Mouse (Mus musculus): ENCODE data around the gene Ptpn14.

Ptpn14 gene

GRCm38 (mm10) chr1:189860942-189861315 lies 132.9 kb downstream of the Ptpn14 start:
- no peak for DNase-seq (ENCODE audit: extremely low read depth, low read depth, low spot score)

DNA sequence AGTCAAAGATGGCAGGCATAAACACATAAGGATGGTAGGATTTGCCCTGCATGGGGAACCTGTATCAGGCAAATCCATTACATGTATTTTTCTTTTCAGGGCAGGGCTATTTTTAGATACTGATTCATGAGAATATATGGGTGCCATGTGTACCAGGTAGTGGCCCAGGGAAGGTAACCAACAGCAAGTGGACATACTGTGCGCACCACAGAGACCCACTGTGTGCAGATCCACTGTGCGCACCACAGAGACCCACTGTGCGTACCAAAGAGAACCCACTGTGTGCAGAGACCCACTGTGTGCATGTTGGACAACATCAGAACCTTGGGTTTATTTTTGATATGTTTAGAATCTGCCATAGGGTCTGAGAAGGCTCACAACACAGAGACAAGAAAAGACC lies 135.7 kb downstream of the Ptpn14 start:
- DNase-seq (ENCODE audit: extremely low read depth, low read depth, low spot score), result no peak

DNA sequence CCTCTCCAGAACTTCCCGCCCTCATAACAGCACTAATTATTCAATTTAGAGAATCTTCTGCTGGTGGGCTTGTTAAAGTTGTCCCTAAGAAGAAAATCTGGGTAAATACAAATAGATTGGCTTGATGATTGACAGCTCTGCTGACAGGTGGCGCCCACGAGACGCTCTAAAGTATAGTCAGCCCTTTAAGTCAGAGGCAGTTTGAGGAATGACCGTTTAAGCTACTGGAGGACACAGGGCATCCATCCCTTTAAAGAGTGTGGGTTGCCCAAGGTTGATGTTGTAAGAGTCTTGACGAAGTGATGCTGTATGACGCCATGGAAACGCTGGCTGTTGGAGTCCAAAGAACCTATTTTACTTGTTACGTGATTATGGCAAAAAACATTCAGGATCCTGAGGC lies 136.2 kb downstream of the Ptpn14 start:
- DNase-seq (ENCODE audit: extremely low read depth, low read depth, low spot score), result no peak

DNA sequence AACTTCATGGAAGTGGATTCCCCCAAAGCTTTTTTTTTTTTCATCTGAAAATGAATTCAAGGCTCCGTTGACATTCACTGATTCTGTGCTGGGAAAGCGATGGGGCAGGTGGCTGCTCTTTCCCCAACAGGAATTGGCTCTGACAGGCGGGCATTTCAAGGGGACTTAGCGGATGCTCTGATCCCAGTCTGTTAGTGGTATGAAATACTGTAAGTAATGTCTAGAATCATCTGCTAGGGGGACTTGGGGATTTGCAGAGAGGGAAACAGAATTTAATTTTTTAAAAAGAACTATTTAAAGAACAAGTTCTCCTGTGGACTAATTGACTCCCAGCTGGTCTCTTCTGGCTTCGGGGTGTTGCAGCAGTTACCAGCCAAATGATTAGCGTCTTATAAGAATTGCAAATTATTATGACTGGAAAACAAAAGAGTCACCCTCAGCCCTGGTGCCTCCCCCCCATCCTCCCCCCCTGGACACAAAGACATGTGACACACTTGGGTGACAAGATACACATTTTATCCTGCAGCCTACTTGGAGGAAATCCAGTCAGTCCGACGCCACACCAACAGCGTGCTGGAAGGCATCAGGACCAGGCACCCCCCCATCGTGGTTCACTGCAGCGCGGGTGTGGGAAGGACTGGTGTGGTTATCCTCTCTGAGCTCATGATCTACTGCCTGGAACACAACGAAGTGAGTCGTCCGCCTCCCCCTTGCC lies 136.9 kb downstream of the Ptpn14 start:
- no peak for DNase-seq (ENCODE audit: extremely low read depth, low read depth, low spot score)

- no peak for DNase-seq (ENCODE audit: extremely low read depth, low read depth, low spot score)
Measured at GRCm38 (mm10) chr1:189866621-189867020, 138.6 kb downstream of the Ptpn14 start.

- no peak for DNase-seq (ENCODE audit: extremely low read depth, low read depth, low spot score)
Measured at GRCm38 (mm10) chr1:189867034-189867433, 139.0 kb downstream of the Ptpn14 start.

GRCm38 (mm10) chr1:189867497-189867896 lies 139.4 kb downstream of the Ptpn14 start:
- no peak for DNase-seq (ENCODE audit: extremely low read depth, low read depth, low spot score)

GRCm38 (mm10) chr1:189868036-189868435 lies 140.0 kb downstream of the Ptpn14 start:
- DNase-seq (ENCODE audit: extremely low read depth, low read depth, low spot score), result no peak

- no peak for DNase-seq (ENCODE audit: extremely low read depth, low read depth, low spot score)
Measured at GRCm38 (mm10) chr1:189869651-189870270, 141.7 kb downstream of the Ptpn14 start.

DNA sequence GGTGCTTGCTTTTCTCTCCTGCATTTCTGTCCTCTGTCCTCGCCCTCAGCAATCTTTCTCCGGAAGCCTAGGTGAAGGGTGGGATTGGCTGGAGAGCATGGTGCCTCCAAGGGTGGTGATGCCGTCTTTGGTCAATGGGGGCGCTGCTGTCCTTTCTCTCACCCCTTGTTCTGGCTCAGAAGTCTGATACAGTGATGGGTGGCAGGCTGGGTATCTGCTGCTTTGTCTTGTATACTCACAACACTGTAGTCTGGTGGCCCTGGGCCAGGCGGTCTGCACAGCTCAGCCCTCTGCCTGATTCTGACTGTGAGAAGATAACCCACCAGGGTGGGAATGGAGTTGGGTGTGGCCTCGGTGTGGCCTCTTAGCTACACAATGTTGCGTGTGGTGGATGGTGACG lies 142.5 kb downstream of the Ptpn14 start:
- DNase-seq (ENCODE audit: extremely low read depth, low read depth, low spot score), result no peak

GRCm38 (mm10) chr1:189871625-189872024 lies 143.6 kb downstream of the Ptpn14 start:
- DNase-seq (ENCODE audit: extremely low read depth, low read depth, low spot score), result no peak

DNA sequence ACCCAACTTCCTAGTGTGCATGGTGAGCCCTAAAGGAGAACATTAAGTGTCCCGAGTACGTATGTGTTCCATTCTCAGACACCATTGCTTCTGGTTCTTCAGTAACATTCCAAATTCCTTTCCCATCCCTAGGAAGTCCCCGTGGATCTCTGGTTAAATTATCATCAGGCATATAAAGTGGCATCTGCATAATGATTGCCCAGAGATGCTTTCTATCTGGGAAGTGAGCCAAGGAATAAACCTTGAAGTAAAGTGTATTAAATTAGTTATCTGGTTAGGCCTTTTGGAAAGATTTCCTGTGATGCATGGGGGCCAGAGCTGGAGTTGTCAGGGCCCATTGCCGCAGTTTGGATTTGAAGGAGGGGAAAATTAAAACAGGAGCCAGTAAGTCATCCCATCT lies 144.0 kb downstream of the Ptpn14 start:
- DNase-seq (ENCODE audit: extremely low read depth, low read depth, low spot score), result no peak

GRCm38 (mm10) chr1:189873591-189873990 lies 145.5 kb downstream of the Ptpn14 start:
- DNase-seq (ENCODE audit: extremely low read depth, low read depth, low spot score), result no peak

DNA sequence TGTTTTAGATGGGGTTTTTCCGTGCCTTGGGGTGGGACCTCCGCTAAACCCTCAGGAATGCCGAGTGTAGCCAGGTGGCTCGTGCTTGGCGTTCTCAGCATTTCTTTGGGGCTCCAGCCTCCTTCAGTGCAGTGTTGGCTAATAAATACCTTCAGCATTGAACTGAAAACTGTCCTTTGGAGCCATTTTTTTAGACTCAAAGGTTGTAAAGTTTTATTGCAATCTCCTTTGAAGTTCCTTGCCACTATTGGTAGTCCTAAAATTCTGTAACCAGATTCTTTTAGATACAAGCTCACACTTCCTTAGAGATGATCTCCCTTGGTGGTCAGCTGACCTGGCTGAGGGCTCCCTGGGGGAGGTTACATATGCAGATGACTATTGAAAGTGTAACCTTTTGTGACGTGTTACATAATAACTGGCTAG lies 147.4 kb downstream of the Ptpn14 start:
- no peak for DNase-seq (ENCODE audit: extremely low read depth, low read depth, low spot score)

- no peak for DNase-seq (ENCODE audit: extremely low read depth, low read depth, low spot score)
Measured at GRCm38 (mm10) chr1:189876162-189876561, 148.1 kb downstream of the Ptpn14 start.

DNA sequence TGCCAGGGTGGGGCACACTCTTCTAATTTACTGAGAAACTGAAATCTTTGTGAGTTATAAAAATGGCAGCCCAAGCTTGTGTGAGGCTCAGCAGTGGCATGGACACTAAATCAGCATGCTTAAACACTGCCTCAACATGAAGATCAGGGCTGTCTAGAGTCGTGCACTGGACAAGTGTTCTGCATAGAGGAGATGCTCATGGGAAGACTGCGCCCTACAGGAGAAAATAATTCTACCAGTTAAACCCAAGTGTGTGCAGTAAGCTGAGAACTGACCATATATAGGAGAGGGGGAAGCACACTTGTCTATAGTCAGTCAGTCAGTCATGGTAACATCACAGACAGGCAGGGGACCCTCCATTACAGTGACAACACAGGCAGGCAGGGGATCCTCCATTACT lies 151.1 kb downstream of the Ptpn14 start:
- DNase-seq (ENCODE audit: extremely low read depth, low read depth, low spot score), result no peak

DNA sequence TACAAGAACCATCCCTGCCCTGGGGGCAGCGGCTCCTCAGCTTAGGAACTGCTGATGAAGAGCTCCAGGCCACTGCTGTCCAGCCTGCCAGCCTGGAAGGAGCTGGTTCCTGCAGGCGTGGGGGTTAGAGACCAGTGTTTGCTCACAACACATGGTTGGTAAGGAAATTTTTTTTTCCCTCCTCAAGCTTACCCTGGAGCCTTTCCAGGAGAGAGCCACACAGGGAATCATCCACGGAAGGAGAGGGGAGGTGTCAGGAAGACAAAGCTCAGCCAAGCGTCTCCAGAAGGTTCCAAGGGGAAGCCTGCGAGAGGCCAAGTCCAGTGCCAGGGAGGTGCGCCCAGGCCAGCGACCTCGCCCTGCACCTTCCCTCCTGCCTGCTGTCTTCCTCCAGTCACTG lies 151.9 kb downstream of the Ptpn14 start:
- DNase-seq (ENCODE audit: extremely low read depth, low read depth, low spot score), result no peak

DNA sequence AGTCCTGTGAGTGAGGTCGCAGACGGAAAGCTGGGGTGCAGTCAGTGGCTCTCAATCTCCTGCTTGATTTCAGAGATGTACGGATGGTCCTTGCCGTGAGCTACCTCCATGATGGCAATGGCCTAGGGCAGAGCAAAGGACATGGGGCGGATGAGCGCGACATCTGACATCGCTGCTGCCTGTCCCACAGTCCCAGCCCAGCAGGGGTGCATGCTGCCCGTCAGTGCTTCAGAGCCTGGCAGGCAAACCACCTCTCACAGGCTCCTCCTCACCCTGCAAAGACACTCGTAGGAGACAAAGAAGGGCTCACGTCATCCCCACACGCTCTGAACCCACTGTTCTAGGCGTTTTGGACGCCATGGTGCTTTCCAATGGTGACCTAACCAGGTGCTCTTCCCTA lies 152.7 kb downstream of the Ptpn14 start:
- no peak for DNase-seq (ENCODE audit: extremely low read depth, low read depth, low spot score)

- DNase-seq (ENCODE audit: extremely low read depth, low read depth, low spot score), result no peak
Measured at GRCm38 (mm10) chr1:189882886-189883285, 154.8 kb downstream of the Ptpn14 start.

- DNase-seq (ENCODE audit: extremely low read depth, low read depth, low spot score), result no peak
Measured at GRCm38 (mm10) chr1:189883531-189884170, 155.6 kb downstream of the Ptpn14 start.

DNA sequence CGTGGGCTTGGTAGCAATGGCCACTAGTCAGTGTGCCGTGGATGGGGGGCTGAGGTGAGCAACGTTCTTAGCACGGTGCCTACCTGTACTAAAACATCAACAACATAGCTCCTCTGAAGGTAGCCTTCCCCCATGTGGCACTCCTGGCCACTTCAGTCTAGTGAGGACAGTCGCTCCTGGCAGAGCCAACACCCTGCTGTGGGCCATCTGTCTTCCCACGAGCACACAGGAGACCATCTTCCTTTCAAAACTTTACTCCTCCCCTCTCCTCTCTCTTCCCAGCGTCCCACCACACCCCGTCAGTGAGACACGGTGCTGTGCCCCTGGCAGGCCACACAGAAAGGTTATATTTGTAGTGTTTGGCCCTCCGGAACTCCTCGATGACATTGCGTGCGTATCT lies 156.9 kb downstream of the Ptpn14 start:
- no peak for DNase-seq (ENCODE audit: extremely low read depth, low read depth, low spot score)

- no peak for DNase-seq (ENCODE audit: extremely low read depth, low read depth, low spot score)
Measured at GRCm38 (mm10) chr1:189885975-189886374, 157.9 kb downstream of the Ptpn14 start.

Data from fat pad, adult 2 months (tissue).